Mouse (Mus musculus) heart, postnatal 36 days (tissue): ENCODE data around the gene Olfr453. TPM values are rescaled to one million over a fixed set of nuclear protein-coding genes. Genes with fewer than 3 reads are reported as not detected.

Experiments
- DNase-seq, 2 experiments: peaks; one replicate each; pipeline ENCODE4 v3.0.0; 2021 to 2022
- intact Hi-C: fragments of 180-260 bp; cut with DNase I; formaldehyde crosslinking; loops from one replicate; pipeline ENCODE4 v1.15.1; 2025
- total RNA-seq, 2 experiments: library from RNA; stranded (reverse); gene quantifications; 2 replicates each; pipeline ENCODE4 v1.2.3; 2021

Olfr453 gene
- total RNA-seq: not detected

- intact Hi-C loops: no loop called here
- no peak for DNase-seq
Observed at GRCm38 (mm10) chr6:42739071-42739470, at the start of gene Olfr453. Gene Olfr453, plus strand, starts transcription at chr6:42739371.

DNA sequence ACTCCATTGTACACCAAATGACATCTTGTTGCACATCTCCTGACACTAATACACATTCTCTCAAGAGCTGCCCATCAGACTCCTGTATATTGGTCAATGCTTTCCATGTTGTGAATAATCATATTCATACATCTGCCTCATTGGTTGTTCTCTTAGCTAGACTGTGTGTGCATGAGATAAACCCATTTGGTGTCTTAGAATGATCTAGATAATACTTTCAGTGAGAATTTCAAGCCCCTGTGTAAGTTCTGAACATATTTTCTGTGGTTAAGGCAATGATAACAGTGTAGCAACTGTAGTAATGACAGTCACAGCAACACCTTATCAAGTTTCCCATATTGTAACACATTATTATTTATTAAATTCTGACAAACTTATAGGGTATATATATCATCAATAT, 49.4 kb upstream of the Olfr453 start:
- DNase-seq: no peak
- intact Hi-C loops: loop anchor here (10.0 kb wide), 1 partner anchor 345 kb away; the partner anchor contains the start of gene Zyx

GRCm38 (mm10) chr6:42692154-42692516, 47.0 kb upstream of the Olfr453 start:
- intact Hi-C loops: loop anchor here (2.0 to 10.0 kb wide), 2 partner anchors 17 to 347 kb away; partner anchors contain the start of gene Zyx
- peak; percentile 76 to 79 for DNase-seq

- intact Hi-C loops: loop anchor here (2.0 to 10.0 kb wide), 2 partner anchors 16 to 348 kb away; partner anchors contain the start of gene Zyx
Observed at GRCm38 (mm10) chr6:42692517-42693190, 46.5 kb upstream of the Olfr453 start.

GRCm38 (mm10) chr6:42709291-42710211, 29.6 kb upstream of the Olfr453 start, which contains the start of gene Tcaf1:
Gene Tcaf1, minus strand, starts transcription at chr6:42710088.
- intact Hi-C loops: loop anchor here (2.0 kb wide), 1 partner anchor 17 kb away; no protein-coding TSS in a partner anchor

More at GRCm38 (mm10) chr6:42692517-42693190, 46.5 kb upstream of the Olfr453 start:
- DNase-seq: peak; percentile 77 to 78

DNA sequence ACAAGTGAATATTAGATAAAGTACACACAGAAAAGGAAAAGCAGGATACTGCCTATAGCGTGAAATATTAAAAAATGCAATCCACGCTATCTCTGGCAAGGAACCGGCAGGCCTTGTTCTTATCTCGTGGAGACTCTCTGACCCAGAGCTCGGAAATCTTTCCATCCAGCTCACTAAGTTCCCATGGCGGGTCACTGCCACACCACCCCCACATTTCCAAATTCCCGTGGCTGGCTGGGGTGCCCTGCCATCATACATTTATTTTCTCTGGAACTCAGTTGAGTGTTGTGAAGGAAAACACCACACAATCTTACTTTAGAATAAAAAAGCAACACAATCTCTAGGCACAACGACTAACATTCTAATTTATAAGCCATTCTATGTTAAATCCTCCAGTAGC, 24.5 kb upstream of the Olfr453 start:
- no peak for DNase-seq
- intact Hi-C loops: no loop called here

More at GRCm38 (mm10) chr6:42709291-42710211, 29.6 kb upstream of the Olfr453 start, which contains the start of gene Tcaf1:
- peak; percentile 68 to 72 for DNase-seq

DNA sequence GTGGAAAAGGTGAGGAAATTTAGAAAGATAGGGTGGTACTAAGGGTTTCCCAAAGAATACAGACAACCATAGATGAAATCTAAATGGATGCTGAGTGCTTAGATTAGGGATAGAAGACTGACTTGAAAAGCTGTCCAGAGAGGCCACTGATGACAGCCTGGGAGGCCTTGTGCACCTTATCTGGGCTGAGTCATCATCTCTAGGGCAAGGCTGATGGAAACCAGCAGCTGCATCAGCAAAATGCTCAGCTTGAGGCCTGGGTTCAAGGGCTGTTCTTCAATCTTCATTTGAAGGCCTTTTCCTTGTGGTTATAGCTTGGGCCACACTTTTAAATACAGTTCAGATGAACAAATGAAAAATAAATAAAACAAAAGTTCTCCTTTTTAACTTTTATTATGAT, 21.2 kb upstream of the Olfr453 start:
- intact Hi-C loops: no loop called here
- no peak for DNase-seq

GRCm38 (mm10) chr6:42742303-42742702, 3.1 kb downstream of the Olfr453 start:
- DNase-seq: no peak
- intact Hi-C loops: no loop called here

DNA sequence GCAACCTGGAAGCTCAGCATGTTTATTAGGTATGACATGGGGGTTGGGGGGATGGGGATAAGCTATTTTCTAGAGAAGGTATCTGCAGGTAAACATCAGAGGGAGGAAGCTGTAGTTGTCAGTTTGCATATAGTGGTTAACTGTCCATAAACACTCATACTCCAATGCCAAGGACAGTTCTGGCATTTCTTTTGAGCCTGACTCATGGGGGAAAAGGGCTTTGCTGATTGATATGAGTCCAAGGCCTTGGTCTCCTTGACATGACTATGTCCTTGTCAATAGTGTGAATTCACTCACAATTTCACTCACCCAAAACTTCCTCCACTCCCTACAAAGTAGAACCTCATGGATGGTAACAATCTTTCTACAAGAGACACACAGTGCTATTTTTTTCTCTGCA, 8.7 kb downstream of the Olfr453 start:
- intact Hi-C loops: no loop called here

DNA sequence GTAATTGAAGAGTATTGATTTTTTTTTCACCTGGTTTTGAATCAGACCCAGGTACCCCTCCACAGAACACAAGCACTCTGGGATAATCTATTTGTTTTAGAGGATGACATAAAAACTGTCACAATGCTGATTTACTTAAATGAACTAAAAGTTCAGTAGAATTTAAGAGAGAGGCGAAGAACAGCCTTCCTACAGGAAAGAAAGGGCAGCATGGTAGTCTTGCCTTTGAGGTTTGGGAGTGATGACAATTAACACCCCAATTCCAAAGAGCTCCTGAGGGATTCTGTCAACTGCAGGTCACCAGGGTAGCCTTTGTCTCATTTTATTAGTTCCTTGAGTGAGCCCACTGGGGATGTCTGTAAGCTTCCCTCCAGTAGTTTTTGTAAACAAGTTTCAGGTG, 16.9 kb downstream of the Olfr453 start, which contains the start of gene Olfr38:
Olfr38 (plus strand) TSS at position 301 of the 400 bp plus-strand sequence.
- intact Hi-C loops: no loop called here
- DNase-seq: no peak

More for the DNA sequence above, 8.7 kb downstream of the Olfr453 start:
- no peak for DNase-seq

DNA sequence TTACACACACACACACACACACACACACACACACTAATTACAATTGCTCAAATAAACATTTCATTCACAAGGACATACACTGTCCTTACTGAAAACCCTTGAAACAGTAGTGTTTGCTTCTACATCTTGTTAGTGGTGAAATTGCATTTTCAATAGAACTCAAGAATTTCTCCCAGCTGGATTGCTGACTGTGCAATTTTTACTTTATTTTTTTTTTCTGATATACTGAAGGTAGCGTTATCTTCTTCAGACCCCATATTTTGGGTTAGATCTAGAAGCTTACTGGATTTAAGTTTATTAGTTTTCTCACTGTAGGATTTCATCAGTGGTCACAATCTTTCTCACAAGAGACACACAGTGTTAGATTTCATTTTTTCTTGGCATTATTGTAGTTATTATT, 37.9 kb downstream of the Olfr453 start:
- intact Hi-C loops: no loop called here
- no peak for DNase-seq

GRCm38 (mm10) chr6:42784793-42785192, 45.6 kb downstream of the Olfr453 start, which contains the start of gene Olfr452:
Gene Olfr452, plus strand, starts transcription at chr6:42785093.
- DNase-seq: no peak
- intact Hi-C loops: no loop called here

GRCm38 (mm10) chr6:42790247-42790948, 51.2 kb downstream of the Olfr453 start:
- intact Hi-C loops: no loop called here
- no peak for DNase-seq

DNA sequence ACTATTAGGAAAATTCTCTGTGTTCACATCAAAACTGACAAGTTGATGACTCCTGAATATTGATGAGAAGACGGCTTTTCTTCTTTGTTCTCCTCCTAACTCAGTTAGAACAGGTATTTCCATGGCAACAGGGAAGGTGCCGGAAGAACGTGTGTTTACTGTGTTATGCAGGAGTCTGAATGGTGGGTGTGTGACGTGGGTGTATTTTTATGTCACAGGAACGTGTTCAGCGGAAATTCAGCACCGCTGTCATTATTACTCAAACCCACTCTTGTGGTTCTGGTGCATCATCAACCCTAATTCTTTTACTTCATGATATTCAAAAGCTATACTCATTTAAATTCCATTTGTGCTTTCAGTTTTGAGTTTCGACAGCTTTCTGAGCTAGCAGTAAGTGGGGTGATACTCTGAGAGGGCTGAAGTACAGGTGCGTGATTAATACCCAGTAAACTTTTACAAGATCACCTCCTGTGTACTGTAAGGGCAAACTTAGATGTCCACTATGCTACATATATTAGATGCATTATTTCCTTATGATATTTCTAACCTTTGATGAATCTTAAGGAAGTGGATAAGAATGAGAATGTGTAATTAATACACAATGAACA, 51.9 kb downstream of the Olfr453 start:
- intact Hi-C loops: no loop called here
- no peak for DNase-seq

DNA sequence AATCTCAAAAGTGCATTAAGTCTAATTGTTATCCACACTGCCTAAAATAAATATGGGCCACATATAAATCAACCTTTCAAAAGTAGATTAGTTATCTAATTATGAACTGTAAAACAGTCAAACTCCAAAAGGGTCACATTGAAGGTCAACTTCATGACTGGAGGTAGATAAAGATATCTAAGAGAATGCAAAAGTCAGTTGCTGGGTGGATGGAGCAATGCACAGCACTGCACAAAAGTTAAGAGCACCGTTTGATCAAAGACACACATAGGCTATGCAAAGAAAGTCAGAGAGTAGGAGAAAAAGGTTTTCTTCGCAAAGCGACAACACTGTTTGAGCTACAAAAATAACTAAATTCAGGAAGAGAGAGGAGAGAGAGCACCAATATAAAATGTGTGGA, 55.8 kb downstream of the Olfr453 start:
- DNase-seq: no peak
- intact Hi-C loops: no loop called here

Other genes with a start within 250 kb of the Olfr453 start
- not detected for gene Olfr455, start 191.8 kb upstream of the Olfr453 start, total RNA-seq
- not detected for gene Tcaf3, start 141.7 kb upstream of the Olfr453 start, total RNA-seq
- gene Tcaf2, start 94.1 kb upstream of the Olfr453 start, total RNA-seq: 1 to 10 TPM; 3.4 to 3.5 TPM
- 10 to 100 TPM; 11.4 to 12.2 TPM for gene Tcaf1, start 29.3 kb upstream of the Olfr453 start, total RNA-seq
- not detected for gene Olfr38, start 17.0 kb downstream of the Olfr453 start, total RNA-seq
- not detected for gene Olfr452, start 45.7 kb downstream of the Olfr453 start, total RNA-seq
- gene Olfr450, start 72.6 kb downstream of the Olfr453 start, total RNA-seq: not detected
- gene Olfr449, start 95.0 kb downstream of the Olfr453 start, total RNA-seq: not detected
- not detected for gene Olfr448, start 151.1 kb downstream of the Olfr453 start, total RNA-seq
- not detected for gene Olfr447, start 169.5 kb downstream of the Olfr453 start, total RNA-seq
- not detected for gene Olfr446, start 182.0 kb downstream of the Olfr453 start, total RNA-seq
- gene Olfr444, start 209.7 kb downstream of the Olfr453 start, total RNA-seq: not detected